In genomic region chr1:172376198-172376667, GRCm38 (mm10) we compare ENCODE assay signal across 8 mouse cellular contexts. TPM values are rescaled to one million over a fixed set of nuclear protein-coding genes. Genes with fewer than 3 reads are reported as not detected.
DNase-seq lines count a peak whose midpoint lies in the region; ATAC-seq and TF ChIP-seq lines count a peak whose summit lies in the region.

Gene Pigm, plus strand, starts transcription at chr1:172376546.

- peak within 1 kb of the TSS; percentile 28 for H3K27ac ChIP-seq in ES-E14 (ENCODE audit: insufficient read depth, low read depth, low read length, poor library complexity, severe bottlenecking)
- H3K27ac ChIP-seq in forebrain, embryonic 15.5 days (replicated peaks) = peak within 1 kb of the TSS; percentile 67

- peak within 1 kb of the TSS; percentile 99 for H3K4me2 ChIP-seq in forebrain, embryonic 15.5 days (replicated peaks)

- no peaks in the 10 kb centered on the region for H3K9me3 ChIP-seq in ES-E14 (ENCODE audit: control insufficient read depth, insufficient read depth, low read depth, low read length)
- H3K9me3 ChIP-seq in forebrain, embryonic 15.5 days = no peaks in the 10 kb centered on the region

- H3K36me3 ChIP-seq in ES-E14 (ENCODE audit: control insufficient read depth, insufficient read depth, low read length, poor library complexity, severe bottlenecking) = no peaks in the 10 kb centered on the region; the same call in none of the 2 replicates
- H3K36me3 ChIP-seq in forebrain, embryonic 15.5 days = peaks cover 14% of the 10 kb centered on the region

- in situ Hi-C loops in ES-E14 (cut with MboI; ENCODE audit: low sequenced_read_pairs in 2 of 2, unreplicated experiment in 2 of 2) = no loop called here

- H3K4me1 ChIP-seq in ES-E14 (ENCODE audit: control insufficient read depth in 2 of 2, insufficient read depth in 2 of 2, low read length in 2 of 2, poor library complexity in 1 of 2) = peaks cover 0 to 8% of the 10 kb centered on the region in 2 experiments; a peak in 1 of 4 replicates
- H3K4me1 ChIP-seq in forebrain, embryonic 15.5 days = peaks cover 45% of the 10 kb centered on the region
- H3K4me1 ChIP-seq in lung, adult 2 months (ENCODE audit: control insufficient read depth, insufficient read depth, low read length) = peaks cover 16% of the 10 kb centered on the region

- peak within 1 kb of the TSS; percentile 80 to 91 for H3K4me3 ChIP-seq in ES-E14 (ENCODE audit: insufficient read depth in 1 of 2, low read depth in 1 of 2, low read length in 2 of 2, poor library complexity in 1 of 2, severe bottlenecking in 1 of 2)
- H3K4me3 ChIP-seq in forebrain, embryonic 15.5 days = peak within 1 kb of the TSS; percentile 91
- H3K4me3 ChIP-seq in lung, adult 2 months (replicated peaks; ENCODE audit: extremely low read depth, low read depth, low read length) = peak within 1 kb of the TSS; percentile 86

- H3K9ac ChIP-seq in ES-E14 (ENCODE audit: insufficient read depth, low read depth, low read length, poor library complexity, severe bottlenecking) = peak within 1 kb of the TSS; percentile 85
- peak within 1 kb of the TSS; percentile 81 for H3K9ac ChIP-seq in forebrain, embryonic 15.5 days (replicated peaks)

- H3K27me3 ChIP-seq in forebrain, embryonic 15.5 days = no peaks in the 10 kb centered on the region

- no peak for TF ChIP-seq CTCF in lung, adult 2 months (IDR thresholded peaks at IDR 0.05; ENCODE audit: insufficient read depth, low read length)

- TF ChIP-seq POLR2A in lung, adult 2 months (IDR thresholded peaks at IDR 0.05; ENCODE audit: borderline replicate concordance, extremely low read depth, low read depth, low read length) = peak; percentile 94

- DNase-seq in ES-E14 (ENCODE audit: low read depth, low spot score) = peak; percentile 95
- peak; percentile 98 for DNase-seq in cerebellum, adult 11-12 months
- peak; percentile 96 for DNase-seq in heart, postnatal 25 days (ENCODE audit: low spot score)
- DNase-seq in layer of hippocampus, adult 18-20 months (ENCODE audit: low spot score in 2 of 2) = peak; percentile 98 to 99
- peak; percentile 95 for DNase-seq in lung, adult 2 months
- DNase-seq in thymus, adult 18-20 months = peak; percentile 97 to 98

- under 1% methylated on average over 39 of the region's 39 CpGs for WGBS in forebrain, embryonic 15.5 days
- WGBS in lung, adult 2 months = under 1% methylated on average over 39 of the region's 39 CpGs

- peak; percentile 99 for ATAC-seq in forebrain, embryonic 15.5 days (replicated peaks)
- peak; percentile 99 for ATAC-seq in neutrophil, adult 5-6 weeks (ENCODE audit: extremely low read depth, insufficient number of reproducible peaks, low FRiP score, poor library complexity, severe bottlenecking)

- intact Hi-C loops in heart, postnatal 25 days (cut with DNase I) = loop anchor here (1.0 kb wide), 1 partner anchor 294 kb away; the partner anchor contains the start of genes Copa and Ncstn

TF ChIP-seq in ES-E14, 5 proteins besides CTCF, POLR2A, EP300 and RAD21:
- peak; percentile 71; the same call in 1 of the 2 replicates for TF ChIP-seq HCFC1 (IDR thresholded peaks at IDR 0.05; ENCODE audit: borderline replicate concordance, insufficient read depth, low read length)
- no peak for TF ChIP-seq CHD2 (IDR thresholded peaks at IDR 0.05; ENCODE audit: low read depth, low read length)
- TF ChIP-seq ZC3H11A (IDR thresholded peaks at IDR 0.05; ENCODE audit: borderline replicate concordance, low read depth, low read length) = no peak
- no peak for TF ChIP-seq ZNF384 (IDR thresholded peaks at IDR 0.05; ENCODE audit: low read depth, low read length)

RNA-seq across cellular contexts. Expression of gene Pigm, which starts in this region (rescaled TPM):
- total RNA-seq in ES-E14 (2012; rRNA removed) = 25.4 and 25.6 TPM in 2 replicates
- polyA plus RNA-seq in forebrain, embryonic 15.5 days (2015; fragmentation: Nextera tagmentation; extraction: Ambion mirVana) = 4.7 TPM in 2 replicates
- 1 to 10 TPM; 4.4 to 4.5 TPM for total RNA-seq in heart, postnatal 25 days (2021)
- total RNA-seq in layer of hippocampus, adult 18-20 months (2021) = 1 to 10 TPM; 7.8 to 8.5 TPM
- 8.2 and 9.1 TPM in 2 replicates for polyA plus RNA-seq in lung, adult 2 months (2012; rRNA removed)
- 25.0 and 27.8 TPM in 2 replicates for total RNA-seq in neutrophil, adult 5-6 weeks (2017)

Comparison
In these comparisons a context has a peak if more than half of its experiments do, and no peak if none do; other contexts are left out.
1. Peak in every context shown above with its lines: DNase-seq, ATAC-seq, H3K4me3 ChIP-seq and H3K27ac ChIP-seq.